Mouse (Mus musculus): Measurements from ENCODE around the gene Txnip. TPM values are rescaled to one million over a fixed set of nuclear protein-coding genes. Genes with fewer than 3 reads are reported as not detected.
"Not testable (repeated sequence)": the region's sequence is repeated elsewhere in the genome, so short reads cannot be mapped to it uniquely, and the experiment has no call there.

The Txnip gene
- polyA plus RNA-seq, 1 experiment from 2014 or later, result 52.7 TPM

- no peak for ATAC-seq (ENCODE audit: low FRiP score, low read depth)
- Histone ChIP-seq H3K27me3 (peaks cover 34% of the 10 kb centered on the region), H3K4me1 (peaks cover 64% of the 10 kb centered on the region), H3K36me3 (peaks cover 7% of the 10 kb centered on the region), H3K4me3 (no peak overlapping the region), H3K9me3 (no peaks in the 10 kb centered on the region), H3K9ac (replicated peaks) (no peak overlapping the region), H3K27ac (replicated peaks) (no peak overlapping the region), H3K4me2 (replicated peaks) (peak overlapping the region; percentile 77)
- 44% methylated on average over 8 of the region's 8 CpGs for WGBS
Observed at GRCm38 (mm10) chr3:96599069-96599393, 41.3 kb downstream of the Txnip start.

DNA sequence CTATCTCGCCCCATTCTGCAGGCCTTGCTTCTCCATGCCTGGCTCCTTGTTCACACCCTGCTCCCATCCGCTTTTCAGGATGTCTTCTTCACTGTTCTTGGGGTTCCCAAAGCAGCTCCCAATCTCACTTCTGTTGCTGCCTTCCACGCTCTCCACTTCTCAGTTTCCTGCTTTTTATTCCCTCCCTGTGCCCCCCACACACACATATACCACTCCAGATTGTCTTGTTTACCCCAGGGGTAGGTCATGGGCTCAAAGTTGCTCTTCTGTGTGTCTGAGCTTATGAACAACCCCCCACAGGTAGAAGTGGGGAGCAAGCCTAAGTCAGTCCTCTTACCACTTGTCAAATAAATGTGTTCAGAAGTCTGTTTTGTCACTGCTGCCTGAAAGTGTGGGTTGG, 41.7 kb downstream of the Txnip start:
- H3K9ac ChIP-seq (replicated peaks), result no peak overlapping the region
- no peak for ATAC-seq (ENCODE audit: low FRiP score, low read depth)

DNA sequence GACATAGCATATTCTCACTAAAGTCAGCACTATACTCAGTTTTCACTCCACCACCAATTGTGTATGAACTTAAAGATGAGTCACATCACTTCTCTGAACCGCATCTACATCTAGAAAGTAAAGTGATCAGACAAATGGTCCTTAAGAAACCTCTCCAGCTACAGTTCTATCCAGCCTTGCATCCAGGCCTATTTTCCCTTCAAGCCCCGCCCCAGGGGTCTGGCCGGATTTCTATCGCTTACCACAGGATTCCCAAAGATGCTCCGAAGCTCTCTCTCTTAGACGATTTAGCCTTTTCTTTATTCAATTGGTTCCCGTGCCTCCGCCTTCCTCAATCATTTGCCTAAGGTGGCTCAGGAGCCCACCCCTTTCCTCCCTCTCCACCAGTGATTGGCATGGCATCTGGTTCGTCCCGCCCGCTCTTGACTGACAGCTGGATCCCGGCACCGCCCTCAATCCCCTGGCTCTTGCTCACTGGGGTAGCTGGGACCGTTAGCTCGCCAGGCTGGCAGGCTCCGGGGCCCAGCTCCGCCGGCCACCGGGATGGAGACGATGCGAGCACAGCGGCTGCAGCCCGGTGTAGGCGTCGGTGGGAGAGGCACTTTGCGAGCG, 43.0 kb downstream of the Txnip start, which contains the start of gene Lix1l:
Lix1l (plus strand) TSS at position 511 of the 612 bp plus-strand sequence.
- H3K9ac ChIP-seq (replicated peaks), result peak within 1 kb of the TSS; percentile 98
- H3K27ac ChIP-seq (replicated peaks), result peak within 1 kb of the TSS; percentile 97
- H3K27me3 ChIP-seq, result peaks cover 23% of the 10 kb centered on the region
- peaks cover 7% of the 10 kb centered on the region for H3K36me3 ChIP-seq
- H3K4me1 ChIP-seq, result peaks cover 71% of the 10 kb centered on the region
- 2% methylated on average over 27 of the region's 27 CpGs for WGBS
- peak within 1 kb of the TSS; percentile 95 for H3K4me3 ChIP-seq
- H3K4me2 ChIP-seq (replicated peaks), result peak within 1 kb of the TSS; percentile 70
- H3K9me3 ChIP-seq, result no peaks in the 10 kb centered on the region
- ATAC-seq (ENCODE audit: low FRiP score, low read depth), result peak; percentile 94

More for the DNA sequence above, 41.7 kb downstream of the Txnip start:
- H3K27ac ChIP-seq (replicated peaks), result no peak overlapping the region
- peaks cover 7% of the 10 kb centered on the region for H3K36me3 ChIP-seq
- H3K4me1 ChIP-seq, result peaks cover 67% of the 10 kb centered on the region
- H3K27me3 ChIP-seq, result peaks cover 34% of the 10 kb centered on the region
- no peaks in the 10 kb centered on the region for H3K9me3 ChIP-seq
- H3K4me2 ChIP-seq (replicated peaks), result no peak overlapping the region
- WGBS, result 58% methylated on average over 3 of the region's 3 CpGs
- no peak overlapping the region for H3K4me3 ChIP-seq

- H3K27me3 ChIP-seq, result peaks cover 18% of the 10 kb centered on the region
- H3K27ac ChIP-seq (replicated peaks), result peak overlapping the region; percentile 97
- H3K9me3 ChIP-seq, result no peaks in the 10 kb centered on the region
- H3K4me2 ChIP-seq (replicated peaks), result peak overlapping the region; percentile 70
- peak overlapping the region; percentile 98 for H3K9ac ChIP-seq (replicated peaks)
- peak overlapping the region; percentile 95 for H3K4me3 ChIP-seq
- H3K4me1 ChIP-seq, result peaks cover 65% of the 10 kb centered on the region
- under 1% methylated on average over 14 of the region's 40 CpGs for WGBS
- ATAC-seq (ENCODE audit: low FRiP score, low read depth), result peak; percentile 71
- H3K36me3 ChIP-seq, result peaks cover 7% of the 10 kb centered on the region
Observed at GRCm38 (mm10) chr3:96601251-96601787, 43.6 kb downstream of the Txnip start.

- Histone ChIP-seq H3K27me3 (peaks cover 10% of the 10 kb centered on the region), H3K36me3 (peaks cover 7% of the 10 kb centered on the region), H3K4me2 (replicated peaks) (peak overlapping the region; percentile 70), H3K9ac (replicated peaks) (peak overlapping the region; percentile 98), H3K4me1 (peaks cover 57% of the 10 kb centered on the region), H3K9me3 (no peaks in the 10 kb centered on the region), H3K27ac (replicated peaks) (peak overlapping the region; percentile 97), H3K4me3 (peak overlapping the region; percentile 95)
- ATAC-seq (ENCODE audit: low FRiP score, low read depth), result no peak
- WGBS, result 22% methylated on average over 10 of the region's 10 CpGs
Observed at GRCm38 (mm10) chr3:96601941-96602703, 44.4 kb downstream of the Txnip start.

- no peak for ATAC-seq (ENCODE audit: low FRiP score, low read depth)
- peaks cover 10% of the 10 kb centered on the region for H3K27me3 ChIP-seq
- peak overlapping the region; percentile 98 for H3K9ac ChIP-seq (replicated peaks)
- peaks cover 51% of the 10 kb centered on the region for H3K4me1 ChIP-seq
- no peaks in the 10 kb centered on the region for H3K9me3 ChIP-seq
- peak overlapping the region; percentile 97 for H3K27ac ChIP-seq (replicated peaks)
- 34% methylated on average over 5 of the region's 5 CpGs for WGBS
- H3K36me3 ChIP-seq, result peaks cover 7% of the 10 kb centered on the region
- peak overlapping the region; percentile 70 for H3K4me2 ChIP-seq (replicated peaks)
- H3K4me3 ChIP-seq, result peak overlapping the region; percentile 95
Observed at GRCm38 (mm10) chr3:96602704-96603084, 44.9 kb downstream of the Txnip start.

DNA sequence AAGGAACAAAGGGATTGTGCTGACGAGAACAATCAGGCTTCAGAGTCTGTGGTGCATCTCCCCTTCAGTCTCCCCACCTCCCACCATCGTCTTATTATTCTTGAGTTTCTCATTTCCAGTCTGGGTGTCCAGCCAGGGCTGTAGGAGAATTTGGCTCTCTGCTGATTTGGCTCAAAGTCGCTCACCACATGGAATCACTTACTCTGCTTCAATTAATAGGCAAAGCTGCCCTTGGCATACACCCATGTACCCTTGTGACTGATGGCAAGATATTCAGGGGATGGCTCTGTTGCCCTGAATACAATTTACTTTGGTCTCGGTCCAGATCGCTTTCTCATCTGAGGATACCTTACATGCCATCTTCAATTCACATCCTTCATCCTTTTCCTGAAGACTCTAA, 45.6 kb downstream of the Txnip start:
- peaks cover 45% of the 10 kb centered on the region for H3K4me1 ChIP-seq
- no peaks in the 10 kb centered on the region for H3K9me3 ChIP-seq
- peaks cover 7% of the 10 kb centered on the region for H3K36me3 ChIP-seq
- peak overlapping the region; percentile 70 for H3K4me2 ChIP-seq (replicated peaks)
- no peak for ATAC-seq (ENCODE audit: low FRiP score, low read depth)
- H3K9ac ChIP-seq (replicated peaks), result peak overlapping the region; percentile 98
- peaks cover 10% of the 10 kb centered on the region for H3K27me3 ChIP-seq
- peak overlapping the region; percentile 97 for H3K27ac ChIP-seq (replicated peaks)
- peak overlapping the region; percentile 95 for H3K4me3 ChIP-seq
- WGBS, result 45% methylated on average over 5 of the region's 5 CpGs

DNA sequence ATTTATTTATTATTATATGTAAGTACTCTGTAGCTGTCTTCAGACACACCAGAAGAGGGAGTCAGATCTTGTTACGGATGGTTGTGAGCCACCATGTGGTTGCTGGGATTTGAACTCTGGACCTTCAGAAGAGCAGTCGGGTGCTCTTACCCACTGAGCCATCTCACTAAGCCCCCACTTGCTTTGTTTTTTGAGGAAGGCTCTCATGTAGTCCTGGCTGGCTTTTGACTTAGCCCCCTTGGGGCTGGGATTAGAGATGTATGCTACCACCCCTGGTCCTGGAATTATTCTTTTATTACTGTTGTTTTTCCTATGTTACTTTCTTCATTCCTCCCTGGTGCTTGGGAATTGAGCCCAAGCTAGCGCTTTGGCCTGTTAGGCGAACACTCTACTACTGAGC, 48.2 kb downstream of the Txnip start:
- peaks cover 33% of the 10 kb centered on the region for H3K4me1 ChIP-seq
- H3K27me3 ChIP-seq; H3K4me2 ChIP-seq (replicated peaks); H3K27ac ChIP-seq (replicated peaks); H3K36me3 ChIP-seq; H3K9ac ChIP-seq (replicated peaks); ATAC-seq (ENCODE audit: low FRiP score, low read depth); H3K9me3 ChIP-seq; H3K4me3 ChIP-seq: not testable (repeated sequence)
- 90% methylated on average over 4 of the region's 4 CpGs for whole genome bisulfite sequencing

DNA sequence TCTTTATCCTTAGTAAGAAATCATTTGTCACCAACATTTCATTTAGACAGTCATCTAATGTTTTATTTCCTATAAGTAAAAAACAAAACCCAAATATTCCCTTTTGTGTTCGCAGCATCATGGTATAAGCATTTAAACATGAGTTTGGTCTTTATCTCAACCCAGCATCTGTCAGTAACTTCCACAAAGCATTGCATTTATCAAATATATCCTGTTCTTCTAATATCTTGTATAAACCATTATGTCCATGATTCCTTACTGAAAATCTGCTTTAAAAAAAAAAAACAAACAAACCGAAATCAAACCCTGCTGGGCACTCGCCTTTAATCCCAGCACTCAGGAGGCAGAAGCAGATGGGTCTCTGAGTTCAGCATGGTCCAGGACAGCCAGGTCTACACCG, 48.9 kb downstream of the Txnip start:
- 90% methylated on average over 4 of the region's 4 CpGs for WGBS
- H3K9me3 ChIP-seq, result no peaks in the 10 kb centered on the region
- H3K36me3 ChIP-seq, result peaks cover 7% of the 10 kb centered on the region
- H3K4me1 ChIP-seq, result peaks cover 33% of the 10 kb centered on the region
- no peak overlapping the region for H3K4me2 ChIP-seq (replicated peaks)
- no peak overlapping the region for H3K4me3 ChIP-seq
- no peaks in the 10 kb centered on the region for H3K27me3 ChIP-seq
- no peak overlapping the region for H3K27ac ChIP-seq (replicated peaks)
- no peak for ATAC-seq (ENCODE audit: low FRiP score, low read depth)
- no peak overlapping the region for H3K9ac ChIP-seq (replicated peaks)

Other genes with a start within 250 kb of the Txnip start
- 0.26 TPM in 1 of 2 replicates, not detected in the other for gene BC107364, start 105.7 kb upstream of the Txnip start, polyA plus RNA-seq (2016; fragmentation: Nextera tagmentation; extraction: Ambion mirVana)
- 0.89 and 1.0 TPM in 2 replicates for gene Hfe2, start 32.8 kb upstream of the Txnip start, polyA plus RNA-seq (2016; fragmentation: Nextera tagmentation; extraction: Ambion mirVana)
- gene Gm16253, start 19.0 kb downstream of the Txnip start, polyA plus RNA-seq (2016; fragmentation: Nextera tagmentation; extraction: Ambion mirVana), result 1.6 and 2.0 TPM in 2 replicates
- gene Polr3gl, start 36.2 kb downstream of the Txnip start, polyA plus RNA-seq (2016; fragmentation: Nextera tagmentation; extraction: Ambion mirVana), result 35.8 and 44.3 TPM in 2 replicates
- 2.6 and 2.7 TPM in 2 replicates for gene Ankrd34a, start 38.7 kb downstream of the Txnip start, polyA plus RNA-seq (2016; fragmentation: Nextera tagmentation; extraction: Ambion mirVana)
- 5.6 and 6.8 TPM in 2 replicates for gene Lix1l, start 43.2 kb downstream of the Txnip start, polyA plus RNA-seq (2016; fragmentation: Nextera tagmentation; extraction: Ambion mirVana)
- gene Rbm8a, start 72.0 kb downstream of the Txnip start, polyA plus RNA-seq (2016; fragmentation: Nextera tagmentation; extraction: Ambion mirVana), result 163 and 166 TPM in 2 replicates
- gene Pex11b, start 77.4 kb downstream of the Txnip start, polyA plus RNA-seq (2016; fragmentation: Nextera tagmentation; extraction: Ambion mirVana), result 45.2 and 46.5 TPM in 2 replicates
- gene Gm42957, start 77.5 kb downstream of the Txnip start, polyA plus RNA-seq (2016; fragmentation: Nextera tagmentation; extraction: Ambion mirVana), result 0.08 TPM in 1 of 2 replicates, not detected in the other
- gene Itga10, start 87.6 kb downstream of the Txnip start, polyA plus RNA-seq (2016; fragmentation: Nextera tagmentation; extraction: Ambion mirVana), result 0.75 and 0.85 TPM in 2 replicates
- gene Ankrd35, start 112.2 kb downstream of the Txnip start, polyA plus RNA-seq (2016; fragmentation: Nextera tagmentation; extraction: Ambion mirVana), result 0.33 and 0.40 TPM in 2 replicates
- gene Pias3, start 138.4 kb downstream of the Txnip start, polyA plus RNA-seq (2016; fragmentation: Nextera tagmentation; extraction: Ambion mirVana), result 45.9 and 47.0 TPM in 2 replicates
- 12.6 and 13.0 TPM in 2 replicates for gene Nudt17, start 150.6 kb downstream of the Txnip start, polyA plus RNA-seq (2016; fragmentation: Nextera tagmentation; extraction: Ambion mirVana)
- 38.0 and 42.9 TPM in 2 replicates for gene Polr3c, start 169.7 kb downstream of the Txnip start, polyA plus RNA-seq (2016; fragmentation: Nextera tagmentation; extraction: Ambion mirVana)
- gene Rnf115, start 169.7 kb downstream of the Txnip start, polyA plus RNA-seq (2016; fragmentation: Nextera tagmentation; extraction: Ambion mirVana), result 89.0 and 89.6 TPM in 2 replicates